Mouse (Mus musculus) stomach, embryonic 16.5 days (tissue): Measurements from ENCODE around the gene Baz2b. TPM values are rescaled to one million over a fixed set of nuclear protein-coding genes. Genes with fewer than 3 reads are reported as not detected.

Experiments used
- ATAC-seq: fragments of 200-750 bp; cut with Nextera tagmentation; 2 replicates; pipeline ENCODE4 v1.8.0; 2017; ENCODE audit warnings: moderate number of reproducible peaks, moderate TSS enrichment; ENCODE audit not compliant: insufficient read depth, low FRiP score
- H3K27ac ChIP-seq: fragments of 300-500 bp; sonication (generic); 2 replicates; pipeline ENCODE4 v1.5.1; 2014; ENCODE audit warnings: low read length
- H3K27me3 ChIP-seq: fragments of 300-500 bp; sonication (generic); 2 replicates; pipeline ENCODE4 v1.6.1; 2014; ENCODE audit warnings: low read length, control low read depth, mixed read lengths; ENCODE audit not compliant: control insufficient read depth, insufficient read depth
- H3K36me3 ChIP-seq: fragments of 300-500 bp; sonication (generic); 2 replicates; pipeline ENCODE4 v1.6.1; 2014; ENCODE audit warnings: low read length; ENCODE audit not compliant: control insufficient read depth, insufficient read depth
- H3K4me1 ChIP-seq: fragments of 300-500 bp; sonication (generic); 2 replicates; pipeline ENCODE4 v1.6.1; 2014; ENCODE audit warnings: low read length, control low read depth, mixed read lengths; ENCODE audit not compliant: control insufficient read depth, insufficient read depth
- H3K4me2 ChIP-seq: fragments of 300-500 bp; sonication (generic); 2 replicates; pipeline ENCODE4 v1.6.1; 2014; ENCODE audit warnings: low read depth, low read length, mixed read lengths
- H3K4me3 ChIP-seq: fragments of 300-500 bp; sonication (generic); replicated peaks from 2 replicates; pipeline ENCODE4 v1.5.1; 2014; ENCODE audit warnings: mild to moderate bottlenecking, low read length
- H3K9ac ChIP-seq: fragments of 300-500 bp; sonication (generic); 2 replicates; pipeline ENCODE4 v1.6.1; 2014; ENCODE audit warnings: low read length
- H3K9me3 ChIP-seq: fragments of 300-500 bp; sonication (generic); replicated peaks from 2 replicates; pipeline ENCODE4 v1.6.1; 2016; ENCODE audit warnings: low read length, control low read depth; ENCODE audit not compliant: control insufficient read depth
- WGBS: fragments of 180-500 bp; shearing (Covaris S2); extraction: QIAGEN DNeasy Blood & Tissue Kit; methylation state at CpG from one replicate; pipeline ENCODE4 v1.1.7; 2014; 5-methylcytosine and 5-hydroxymethylcytosine counted together
- polyA plus RNA-seq: library from polyadenylated mRNA; unstranded; fragments of >200 nt; fragmentation: Nextera tagmentation; extraction: Ambion mirVana; gene quantifications from 2 replicates; pipeline ENCODE4 v1.2.1, GENCODE M21; 2015

The Baz2b gene
- polyA plus RNA-seq, 1 experiment from 2014 or later: 49.2 TPM

- H3K4me2 ChIP-seq: no peak overlapping the region
- 78% methylated on average over 6 of the region's 6 CpGs for WGBS
- H3K4me1 ChIP-seq: peaks cover 7% of the 10 kb centered on the region
- H3K27me3 ChIP-seq: no peaks in the 10 kb centered on the region
- no peak for ATAC-seq
- no peaks in the 10 kb centered on the region for H3K9me3 ChIP-seq
- H3K4me3 ChIP-seq: no peak overlapping the region
- H3K9ac ChIP-seq: no peak overlapping the region
- no peak overlapping the region for H3K27ac ChIP-seq
- no peaks in the 10 kb centered on the region for H3K36me3 ChIP-seq
Measured at GRCm38 (mm10) chr2:60205795-60206194, 3.8 kb downstream of the Baz2b start.

GRCm38 (mm10) chr2:60204162-60204561 lies 5.5 kb downstream of the Baz2b start:
- no peak overlapping the region for H3K4me2 ChIP-seq
- no peaks in the 10 kb centered on the region for H3K9me3 ChIP-seq
- no peak overlapping the region for H3K27ac ChIP-seq
- H3K9ac ChIP-seq: no peak overlapping the region
- no peak for ATAC-seq
- WGBS: 80% methylated on average over 6 of the region's 6 CpGs
- peaks cover 5% of the 10 kb centered on the region; the same call in 1 of the 2 replicates for H3K4me1 ChIP-seq
- no peaks in the 10 kb centered on the region for H3K36me3 ChIP-seq
- no peak overlapping the region for H3K4me3 ChIP-seq
- no peaks in the 10 kb centered on the region for H3K27me3 ChIP-seq

GRCm38 (mm10) chr2:60203733-60204132 lies 5.9 kb downstream of the Baz2b start:
- Histone ChIP-seq H3K27me3 (no peaks in the 10 kb centered on the region), H3K4me1 (peaks cover 5% of the 10 kb centered on the region; the same call in 1 of the 2 replicates), H3K9me3 (no peaks in the 10 kb centered on the region), H3K4me2 (no peak overlapping the region), H3K27ac (no peak overlapping the region), H3K4me3 (no peak overlapping the region), H3K36me3 (no peaks in the 10 kb centered on the region), H3K9ac (no peak overlapping the region)
- WGBS: 88% methylated on average over 4 of the region's 4 CpGs
- no peak for ATAC-seq

- Histone ChIP-seq H3K4me1 (peaks cover 4% of the 10 kb centered on the region; the same call in 1 of the 2 replicates), H3K4me2 (no peak overlapping the region), H3K36me3 (no peaks in the 10 kb centered on the region), H3K27me3 (no peaks in the 10 kb centered on the region), H3K27ac (no peak overlapping the region), H3K9me3 (no peaks in the 10 kb centered on the region), H3K9ac (no peak overlapping the region), H3K4me3 (no peak overlapping the region)
- 83% methylated on average over 8 of the region's 8 CpGs for WGBS
- no peak for ATAC-seq
Measured at GRCm38 (mm10) chr2:60202900-60203530, 6.6 kb downstream of the Baz2b start.

GRCm38 (mm10) chr2:60200667-60201066 lies 9.0 kb downstream of the Baz2b start:
- 56% methylated on average over 8 of the region's 8 CpGs for WGBS
- no peaks in the 10 kb centered on the region for H3K36me3 ChIP-seq

GRCm38 (mm10) chr2:60200051-60200562 lies 9.5 kb downstream of the Baz2b start:
- Histone ChIP-seq H3K9ac (no peak overlapping the region), H3K4me1 (no peaks in the 10 kb centered on the region), H3K9me3 (no peaks in the 10 kb centered on the region), H3K4me2 (no peak overlapping the region), H3K27ac (no peak overlapping the region), H3K36me3 (no peaks in the 10 kb centered on the region), H3K27me3 (no peaks in the 10 kb centered on the region), H3K4me3 (no peak overlapping the region)
- whole genome bisulfite sequencing: 93% methylated on average over 5 of the region's 5 CpGs
- no peak for ATAC-seq

More at GRCm38 (mm10) chr2:60200667-60201066, 9.0 kb downstream of the Baz2b start:
- no peak overlapping the region for H3K4me2 ChIP-seq
- H3K27ac ChIP-seq: no peak overlapping the region
- no peak overlapping the region for H3K9ac ChIP-seq
- H3K4me3 ChIP-seq: no peak overlapping the region
- no peak for ATAC-seq
- H3K4me1 ChIP-seq: no peaks in the 10 kb centered on the region
- no peaks in the 10 kb centered on the region for H3K9me3 ChIP-seq
- no peaks in the 10 kb centered on the region for H3K27me3 ChIP-seq

- H3K9me3 ChIP-seq: no peaks in the 10 kb centered on the region
- no peak overlapping the region for H3K4me2 ChIP-seq
- no peak overlapping the region for H3K4me3 ChIP-seq
- no peaks in the 10 kb centered on the region for H3K27me3 ChIP-seq
- no peak for ATAC-seq
- no peak overlapping the region for H3K9ac ChIP-seq
- no peaks in the 10 kb centered on the region for H3K36me3 ChIP-seq
- no peaks in the 10 kb centered on the region for H3K4me1 ChIP-seq
- H3K27ac ChIP-seq: no peak overlapping the region
- 66% methylated on average over 1 of the region's 1 CpGs for WGBS
Measured at GRCm38 (mm10) chr2:60196841-60197240, 12.8 kb downstream of the Baz2b start.

- no peak overlapping the region for H3K9ac ChIP-seq
- H3K4me1 ChIP-seq: no peaks in the 10 kb centered on the region
- H3K27ac ChIP-seq: no peak overlapping the region
- H3K36me3 ChIP-seq: no peaks in the 10 kb centered on the region
- 39% methylated on average over 2 of the region's 2 CpGs for WGBS
- no peak overlapping the region for H3K4me2 ChIP-seq
- no peak overlapping the region for H3K4me3 ChIP-seq
- H3K27me3 ChIP-seq: no peaks in the 10 kb centered on the region
- ATAC-seq: no peak
- no peaks in the 10 kb centered on the region for H3K9me3 ChIP-seq
Measured at GRCm38 (mm10) chr2:60181696-60182095, 27.9 kb downstream of the Baz2b start.

GRCm38 (mm10) chr2:60177490-60177889 lies 32.1 kb downstream of the Baz2b start:
- WGBS: 80% methylated on average over 3 of the region's 3 CpGs

More at GRCm38 (mm10) chr2:60177490-60177889, 32.1 kb downstream of the Baz2b start:
- Histone ChIP-seq H3K4me2 (no peak overlapping the region), H3K9me3 (no peaks in the 10 kb centered on the region), H3K4me3 (no peak overlapping the region), H3K36me3 (no peaks in the 10 kb centered on the region), H3K4me1 (no peaks in the 10 kb centered on the region), H3K9ac (no peak overlapping the region), H3K27ac (no peak overlapping the region), H3K27me3 (no peaks in the 10 kb centered on the region)
- no peak for ATAC-seq
